11 mouse cellular contexts compared by ENCODE assay signal in genomic region chr6:38900073-38900472, GRCm38 (mm10). TPM values are rescaled to one million over a fixed set of nuclear protein-coding genes. Genes with fewer than 3 reads are reported as not detected.
DNase-seq lines count a peak whose midpoint lies in the region; ATAC-seq lines count a peak whose summit lies in the region.
"Had no signal": no experiment of that assay in that cellular context is flagged by ENCODE, and none has a peak within 500 bp of the region (broad histone marks: within the 10 kb centered on the region; RNA-seq: fewer than 3 reads in every experiment).

No protein-coding gene starts in this region.

- no peak overlapping the region for H3K4me3 ChIP-seq in intestine, embryonic 16.5 days (ENCODE audit: low read length)
- no peak overlapping the region for H3K4me3 ChIP-seq in hindbrain, embryonic 13.5 days

- 73% methylated on average over 4 of the region's 4 CpGs for WGBS in intestine, embryonic 16.5 days
- WGBS in hindbrain, embryonic 13.5 days: 95% methylated on average over 4 of the region's 4 CpGs

- H3K27me3 ChIP-seq in intestine, embryonic 16.5 days (replicated peaks; ENCODE audit: control insufficient read depth, insufficient read depth, low read length): no peaks in the 10 kb centered on the region
- no peaks in the 10 kb centered on the region for H3K27me3 ChIP-seq in hindbrain, embryonic 13.5 days

- peak overlapping the region; percentile 65 for H3K27ac ChIP-seq in intestine, embryonic 16.5 days (ENCODE audit: low read length)
- H3K27ac ChIP-seq in hindbrain, embryonic 13.5 days: no peak overlapping the region

- H3K4me2 ChIP-seq in intestine, embryonic 16.5 days (ENCODE audit: low read depth, low read length): no peak overlapping the region
- no peak overlapping the region for H3K4me2 ChIP-seq in hindbrain, embryonic 13.5 days

- no peaks in the 10 kb centered on the region for H3K36me3 ChIP-seq in intestine, embryonic 16.5 days (ENCODE audit: control insufficient read depth, insufficient read depth, low read length)
- H3K36me3 ChIP-seq in hindbrain, embryonic 13.5 days: no peaks in the 10 kb centered on the region

- no peaks in the 10 kb centered on the region for H3K9me3 ChIP-seq in intestine, embryonic 16.5 days (ENCODE audit: control insufficient read depth, low read length)
- H3K9me3 ChIP-seq in hindbrain, embryonic 13.5 days: no peaks in the 10 kb centered on the region

- peak; percentile 69 for ATAC-seq in intestine, embryonic 16.5 days
- ATAC-seq in megakaryocyte, adult 5-6 weeks (ENCODE audit: poor library complexity, severe bottlenecking): peak; percentile 87
- ATAC-seq in hindbrain, embryonic 13.5 days (ENCODE audit: low FRiP score): no peak

- peaks cover 21% of the 10 kb centered on the region for H3K4me1 ChIP-seq in intestine, embryonic 16.5 days (ENCODE audit: control insufficient read depth, insufficient read depth, low read length)
- peaks cover 11% of the 10 kb centered on the region for H3K4me1 ChIP-seq in hindbrain, embryonic 13.5 days (replicated peaks)

- H3K9ac ChIP-seq in intestine, embryonic 16.5 days (ENCODE audit: low read depth, low read length): no peak overlapping the region
- no peak overlapping the region for H3K9ac ChIP-seq in hindbrain, embryonic 13.5 days

- peak; percentile 16 for DNase-seq in heart, adult 8-10 months (ENCODE audit: low spot score)
- no peak for DNase-seq in heart, postnatal 4 days
- peak; percentile 99 for DNase-seq in MEL-GATA-1-ER (ENCODE audit: extremely low read depth, low read depth)
- DNase-seq in adrenal gland, postnatal 25 days: no peak
- no peak for DNase-seq in layer of hippocampus, adult 9-11 months
- DNase-seq: heart, postnatal 10 days; kidney, adult 18-20 months; lung, postnatal 14 days had no signal

RNA-seq across cellular contexts. Expression of gene Hipk2, which starts 24.1 kb away (rescaled TPM):
- total RNA-seq in heart, adult 8-10 months (2022): 100 to 1,000 TPM in 3 of 4 experiments, 10 to 100 TPM in 1; 94.2 to 109 (median 105) TPM
- total RNA-seq in heart, postnatal 4 days (2021): 10 to 100 TPM; 73.4 to 75.5 TPM
- 16.2 and 18.7 TPM in 2 replicates for polyA plus RNA-seq in intestine, embryonic 16.5 days (2015; fragmentation: Nextera tagmentation; extraction: Ambion mirVana)
- 54.5 and 60.9 TPM in 2 replicates for total RNA-seq in megakaryocyte, adult 5-6 weeks (2015)
- 9.5 and 21.8 TPM in 2 replicates for total RNA-seq in megakaryocyte, adult 5-6 weeks (2017)
- 137 TPM in 2 replicates for total RNA-seq in adrenal gland, postnatal 25 days (2021)
- 39.6 and 42.1 TPM in 2 replicates for polyA plus RNA-seq in hindbrain, embryonic 13.5 days (2015; fragmentation: Nextera tagmentation; extraction: Ambion mirVana)

RNA-seq across cellular contexts. Expression of gene Tbxas1, which starts 24.9 kb away (rescaled TPM):
- 1 to 10 TPM in 3 of 4 experiments, under 1 TPM in 1; 0.87 to 3.9 (median 1.6) TPM for total RNA-seq in heart, adult 8-10 months (2022)
- total RNA-seq in heart, postnatal 4 days (2021): 1 to 10 TPM in 1 of 2 experiments, under 1 TPM in 1; 0.72 to 1.2 TPM
- 4.3 and 4.8 TPM in 2 replicates for polyA plus RNA-seq in intestine, embryonic 16.5 days (2015; fragmentation: Nextera tagmentation; extraction: Ambion mirVana)
- total RNA-seq in megakaryocyte, adult 5-6 weeks (2015): 22.3 and 25.1 TPM in 2 replicates
- total RNA-seq in megakaryocyte, adult 5-6 weeks (2017): 33.0 and 43.3 TPM in 2 replicates
- total RNA-seq in adrenal gland, postnatal 25 days (2021): 5.3 and 7.8 TPM in 2 replicates
- polyA plus RNA-seq in hindbrain, embryonic 13.5 days (2015; fragmentation: Nextera tagmentation; extraction: Ambion mirVana): 2.6 and 2.7 TPM in 2 replicates

Comparison
In these comparisons a context has a peak if more than half of its experiments do, and no peak if none do; other contexts are left out.
1. DNase-seq: peak in heart, adult 8-10 months (single experiment) and MEL-GATA-1-ER (single experiment); none in heart, postnatal 4 days (single experiment), adrenal gland, postnatal 25 days (single experiment) and layer of hippocampus, adult 9-11 months (single experiment).